Mouse (Mus musculus) limb, embryonic 11.5 days (tissue): Measurements from ENCODE around the gene Sptb. TPM values are rescaled to one million over a fixed set of nuclear protein-coding genes. Genes with fewer than 3 reads are reported as not detected.

ENCODE experiments used
- ATAC-seq: fragments of 200-750 bp; cut with Nextera tagmentation; 2 replicates; pipeline ENCODE4 v1.8.0; 2017; ENCODE audit warnings: low read depth; ENCODE audit not compliant: insufficient number of reproducible peaks, low FRiP score, low TSS enrichment
- DNase-seq: peaks from one replicate; pipeline ENCODE4 v3.0.0-alpha.2; 2015; ENCODE audit warnings: low spot score
- H3K27ac ChIP-seq: fragments of 300-500 bp; sonication (generic); replicated peaks from 2 replicates; pipeline ENCODE4 v1.5.1; 2014; ENCODE audit warnings: low read depth, mild to moderate bottlenecking, low read length
- H3K27me3 ChIP-seq: fragments of 300-500 bp; sonication (generic); 2 replicates; pipeline ENCODE4 v1.6.1; 2014; ENCODE audit warnings: mild to moderate bottlenecking, low read length, mixed read lengths; ENCODE audit not compliant: control insufficient read depth, insufficient read depth
- H3K36me3 ChIP-seq: fragments of 300-500 bp; sonication (generic); 2 replicates; pipeline ENCODE4 v1.6.1; 2014; ENCODE audit warnings: mild to moderate bottlenecking, low read length, moderate library complexity, mixed read lengths; ENCODE audit not compliant: control insufficient read depth, insufficient read depth
- H3K4me1 ChIP-seq: fragments of 300-500 bp; sonication (generic); 2 replicates; pipeline ENCODE4 v1.6.1; 2014; ENCODE audit warnings: low read length, mixed read lengths; ENCODE audit not compliant: control insufficient read depth, insufficient read depth
- H3K4me2 ChIP-seq: fragments of 300-500 bp; sonication (generic); 2 replicates; pipeline ENCODE4 v1.6.1; 2014; ENCODE audit warnings: low read depth, mild to moderate bottlenecking, moderate library complexity; ENCODE audit not compliant: severe bottlenecking
- H3K4me3 ChIP-seq: fragments of 300-500 bp; sonication (generic); 2 replicates; pipeline ENCODE4 v1.5.1; 2014; ENCODE audit warnings: low read depth, low read length
- H3K9ac ChIP-seq: fragments of 300-500 bp; sonication (generic); 2 replicates; pipeline ENCODE4 v1.6.1; 2014; ENCODE audit warnings: mild to moderate bottlenecking, low read length
- H3K9me3 ChIP-seq: fragments of 300-500 bp; sonication (generic); 2 replicates; pipeline ENCODE4 v1.6.1; 2016; ENCODE audit warnings: low read length; ENCODE audit not compliant: control insufficient read depth
- WGBS: fragments of 180-500 bp; shearing (Covaris S2); extraction: QIAGEN DNeasy Blood & Tissue Kit; methylation state at CpG from one replicate; pipeline ENCODE4 v1.1.7; 2014; 5-methylcytosine and 5-hydroxymethylcytosine counted together
- polyA plus RNA-seq: library from polyadenylated mRNA; unstranded; fragments of >200 nt; fragmentation: Nextera tagmentation; extraction: Ambion mirVana; gene quantifications from 2 replicates; pipeline ENCODE4 v1.2.1, GENCODE M21; 2014

Gene Sptb
- polyA plus RNA-seq, 1 experiment from 2014 or later, result 2.7 TPM

GRCm38 (mm10) chr12:76572261-76573251, 137.8 kb downstream of the Sptb start:
- DNase-seq (no peak), ATAC-seq (no peak)
- H3K4me2 ChIP-seq, result no peak overlapping the region
- 88% methylated on average over 27 of the region's 27 CpGs for WGBS
- H3K36me3 ChIP-seq, result peaks cover 6% of the 10 kb centered on the region; the same call in 1 of the 2 replicates
- H3K9ac ChIP-seq, result no peak overlapping the region
- no peaks in the 10 kb centered on the region for H3K9me3 ChIP-seq
- H3K27me3 ChIP-seq, result no peaks in the 10 kb centered on the region
- no peak overlapping the region for H3K27ac ChIP-seq
- no peak overlapping the region for H3K4me3 ChIP-seq
- H3K4me1 ChIP-seq, result peaks cover 2% of the 10 kb centered on the region; the same call in 1 of the 2 replicates

- no peaks in the 10 kb centered on the region for H3K27me3 ChIP-seq
- peaks cover 10% of the 10 kb centered on the region; the same call in 1 of the 2 replicates for H3K36me3 ChIP-seq
- H3K9ac ChIP-seq, result no peak overlapping the region
- H3K9me3 ChIP-seq, result no peaks in the 10 kb centered on the region
- no peak for ATAC-seq
- 80% methylated on average over 10 of the region's 10 CpGs for WGBS
- no peak overlapping the region for H3K27ac ChIP-seq
- peaks cover 2% of the 10 kb centered on the region; the same call in 1 of the 2 replicates for H3K4me1 ChIP-seq
- DNase-seq, result no peak
- H3K4me2 ChIP-seq, result no peak overlapping the region
- H3K4me3 ChIP-seq, result no peak overlapping the region
Observed at GRCm38 (mm10) chr12:76571266-76571665, 139.1 kb downstream of the Sptb start.

- H3K4me1 ChIP-seq, result peaks cover 2% of the 10 kb centered on the region; the same call in 1 of the 2 replicates
- H3K4me2 ChIP-seq, result no peak overlapping the region
- H3K9ac ChIP-seq, result no peak overlapping the region
- no peak overlapping the region for H3K4me3 ChIP-seq
- WGBS, result 67% methylated on average over 9 of the region's 9 CpGs
- H3K9me3 ChIP-seq, result no peaks in the 10 kb centered on the region
- ATAC-seq, result no peak
- H3K27ac ChIP-seq, result no peak overlapping the region
- peaks cover 9% of the 10 kb centered on the region; the same call in 1 of the 2 replicates for H3K36me3 ChIP-seq
- no peaks in the 10 kb centered on the region for H3K27me3 ChIP-seq
- DNase-seq, result no peak
Observed at GRCm38 (mm10) chr12:76570221-76570940, 140.0 kb downstream of the Sptb start.

GRCm38 (mm10) chr12:76566284-76566683, 144.1 kb downstream of the Sptb start:
- Histone ChIP-seq H3K4me2 (no peak overlapping the region), H3K36me3 (peaks cover 13% of the 10 kb centered on the region; the same call in 1 of the 2 replicates), H3K27me3 (no peaks in the 10 kb centered on the region), H3K27ac (no peak overlapping the region), H3K9me3 (no peaks in the 10 kb centered on the region), H3K9ac (no peak overlapping the region), H3K4me3 (no peak overlapping the region), H3K4me1 (peaks cover 2% of the 10 kb centered on the region; the same call in 1 of the 2 replicates)
- no peak for DNase-seq
- ATAC-seq, result no peak
- WGBS, result 93% methylated on average over 10 of the region's 10 CpGs

DNA sequence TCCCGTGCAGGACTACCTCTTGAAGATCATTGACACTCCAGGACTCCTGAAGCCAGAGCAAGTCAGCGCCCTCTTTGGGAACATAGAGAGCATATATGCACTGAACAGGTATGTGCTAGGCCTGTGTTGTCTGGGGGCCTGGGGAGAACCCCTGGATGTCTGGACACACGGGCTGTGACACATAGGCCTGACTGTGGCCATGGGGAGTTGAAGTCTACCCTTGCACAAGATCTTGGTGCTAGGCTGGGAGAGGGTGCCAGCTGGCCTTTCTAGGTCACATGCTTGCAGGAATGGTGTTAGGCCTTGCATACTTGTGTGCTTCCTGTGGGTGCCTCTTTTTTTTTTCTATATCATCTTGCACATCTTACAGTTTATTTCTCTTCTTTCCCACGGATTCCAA, 148.2 kb downstream of the Sptb start:
- Histone ChIP-seq H3K4me1 (no peaks in the 10 kb centered on the region), H3K4me3 (no peak overlapping the region), H3K27ac (no peak overlapping the region), H3K9ac (no peak overlapping the region), H3K4me2 (no peak overlapping the region), H3K36me3 (peaks cover 13% of the 10 kb centered on the region; the same call in 1 of the 2 replicates), H3K9me3 (no peaks in the 10 kb centered on the region), H3K27me3 (no peaks in the 10 kb centered on the region)
- 88% methylated on average over 4 of the region's 4 CpGs for WGBS
- DNase-seq, result no peak
- ATAC-seq, result no peak

- no peak for DNase-seq
Observed at GRCm38 (mm10) chr12:76558206-76558605, 152.1 kb downstream of the Sptb start.

GRCm38 (mm10) chr12:76556745-76557389, 153.5 kb downstream of the Sptb start:
- ATAC-seq (no peak), DNase-seq (peak; percentile 33)
- Histone ChIP-seq H3K9me3 (no peaks in the 10 kb centered on the region), H3K4me3 (no peak overlapping the region), H3K27ac (no peak overlapping the region), H3K4me1 (0 out of 2 replicates have a peak, but pooled peaks cover 2% of the 10 kb centered on the region), H3K9ac (no peak overlapping the region), H3K36me3 (0 out of 2 replicates have a peak, but pooled peaks cover 2% of the 10 kb centered on the region), H3K4me2 (no peak overlapping the region), H3K27me3 (no peaks in the 10 kb centered on the region)
- 8% methylated on average over 6 of the region's 6 CpGs for WGBS

More at GRCm38 (mm10) chr12:76558206-76558605, 152.1 kb downstream of the Sptb start:
- Histone ChIP-seq H3K9me3 (no peaks in the 10 kb centered on the region), H3K36me3 (peaks cover 8% of the 10 kb centered on the region; the same call in 1 of the 2 replicates), H3K27ac (no peak overlapping the region), H3K4me3 (no peak overlapping the region), H3K9ac (no peak overlapping the region), H3K4me1 (0 out of 2 replicates have a peak, but pooled peaks cover 2% of the 10 kb centered on the region), H3K4me2 (no peak overlapping the region), H3K27me3 (no peaks in the 10 kb centered on the region)
- no peak for ATAC-seq
- 69% methylated on average over 5 of the region's 5 CpGs for WGBS

DNA sequence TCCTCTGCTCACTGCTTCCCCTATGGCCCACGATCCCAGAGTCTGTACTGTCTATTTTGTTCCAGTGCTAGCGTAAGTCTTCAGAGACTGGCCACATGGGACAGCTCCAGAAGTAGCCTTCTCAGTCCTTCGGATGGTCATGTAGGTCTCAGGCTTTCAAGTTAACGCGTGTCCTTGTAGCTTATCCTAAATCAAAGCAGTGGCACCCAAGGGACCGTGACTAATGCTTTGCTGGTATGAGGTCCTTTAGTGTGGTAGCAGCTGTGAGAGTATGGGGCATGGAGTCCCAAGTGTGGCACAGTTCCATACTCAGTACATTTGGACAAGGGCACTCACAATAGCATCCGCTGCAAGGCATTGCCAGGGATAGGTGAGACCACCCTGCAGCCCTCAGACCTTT, 154.2 kb downstream of the Sptb start:
- WGBS, result 80% methylated on average over 7 of the region's 7 CpGs
- Histone ChIP-seq H3K27ac (no peak overlapping the region), H3K9ac (no peak overlapping the region), H3K27me3 (no peaks in the 10 kb centered on the region), H3K36me3 (0 out of 2 replicates have a peak, but pooled peaks cover 2% of the 10 kb centered on the region), H3K9me3 (no peaks in the 10 kb centered on the region), H3K4me3 (no peak overlapping the region), H3K4me1 (0 out of 2 replicates have a peak, but pooled peaks cover 2% of the 10 kb centered on the region), H3K4me2 (no peak overlapping the region)
- DNase-seq (no peak), ATAC-seq (no peak)
